Mouse (Mus musculus) heart, embryonic 15.5 days (tissue): ENCODE results near the gene Pck2. TPM values are rescaled to one million over a fixed set of nuclear protein-coding genes. Genes with fewer than 3 reads are reported as not detected.

Experiments used
- ATAC-seq: fragments of 200-750 bp; cut with Nextera tagmentation; replicated peaks from 2 replicates; pipeline ENCODE4 v1.8.0; 2017; ENCODE audit warnings: low read depth, moderate TSS enrichment; ENCODE audit not compliant: insufficient number of reproducible peaks, insufficient read depth, low FRiP score
- H3K27ac ChIP-seq: fragments of 300-500 bp; sonication (generic); 2 replicates; pipeline ENCODE4 v1.5.1; 2015; ENCODE audit warnings: mild to moderate bottlenecking, inconsistent platforms
- H3K27me3 ChIP-seq: fragments of 300-500 bp; sonication (generic); 2 replicates; pipeline ENCODE4 v1.6.1; 2015; ENCODE audit warnings: inconsistent platforms
- H3K36me3 ChIP-seq: fragments of 300-500 bp; sonication (generic); 2 replicates; pipeline ENCODE4 v1.6.1; 2015; ENCODE audit warnings: mild to moderate bottlenecking, inconsistent platforms
- H3K4me1 ChIP-seq: fragments of 300-500 bp; sonication (generic); replicated peaks from 2 replicates; pipeline ENCODE4 v1.6.1; 2015; ENCODE audit warnings: inconsistent platforms
- H3K4me2 ChIP-seq: fragments of 300-500 bp; sonication (generic); 2 replicates; pipeline ENCODE4 v1.6.1; 2015; ENCODE audit warnings: inconsistent platforms, mild to moderate bottlenecking, moderate library complexity
- H3K4me3 ChIP-seq: fragments of 300-500 bp; sonication (generic); 2 replicates; pipeline ENCODE4 v1.5.1; 2015; ENCODE audit warnings: mild to moderate bottlenecking, inconsistent platforms
- H3K9ac ChIP-seq: fragments of 300-500 bp; sonication (generic); 2 replicates; pipeline ENCODE4 v1.6.1; 2015; ENCODE audit warnings: mild to moderate bottlenecking, inconsistent platforms
- H3K9me3 ChIP-seq: fragments of 300-500 bp; sonication (generic); replicated peaks from 2 replicates; pipeline ENCODE4 v1.6.1; 2016; ENCODE audit warnings: inconsistent platforms
- WGBS: fragments of 180-500 bp; shearing (Covaris S2); methylation state at CpG from one replicate; pipeline ENCODE4 v1.1.7; 2015; ENCODE audit warnings: mixed read lengths; 5-methylcytosine and 5-hydroxymethylcytosine counted together
- polyA plus RNA-seq: library from polyadenylated mRNA; unstranded; fragments of >200 nt; fragmentation: Nextera tagmentation; extraction: Ambion mirVana; gene quantifications from 2 replicates; pipeline ENCODE4 v1.2.1, GENCODE M21; 2015

The Pck2 gene
- polyA plus RNA-seq, 1 experiment from 2014 or later = 34.2 TPM

DNA sequence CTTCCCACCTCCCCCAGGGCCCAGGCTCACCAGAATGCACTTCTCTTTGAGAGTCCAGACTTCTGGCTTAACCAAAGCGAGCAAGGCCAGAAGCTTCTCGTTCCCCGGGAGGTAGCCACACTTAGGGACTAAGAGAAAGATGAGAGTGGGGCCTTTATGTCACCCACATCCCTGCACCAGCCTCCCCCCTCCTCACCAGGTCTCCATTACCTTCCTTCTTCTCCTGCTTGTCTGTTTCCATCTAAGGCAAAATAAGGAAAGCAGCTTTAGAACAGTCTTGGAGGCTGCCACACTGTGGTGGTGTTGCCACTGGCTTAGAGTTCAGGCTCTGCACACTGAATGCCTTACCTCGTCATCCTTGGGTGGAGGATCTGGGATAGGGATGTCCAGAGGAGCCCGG, 49.2 kb downstream of the Pck2 start:
- no peaks in the 10 kb centered on the region for H3K27me3 ChIP-seq
- 86% methylated on average over 5 of the region's 5 CpGs for WGBS
- no peak for ATAC-seq
- H3K4me1 ChIP-seq = peaks cover 38% of the 10 kb centered on the region
- peaks cover 8% of the 10 kb centered on the region; the same call in 1 of the 2 replicates for H3K36me3 ChIP-seq
- H3K27ac ChIP-seq = no peak overlapping the region
- H3K9me3 ChIP-seq = no peaks in the 10 kb centered on the region
- no peak overlapping the region for H3K9ac ChIP-seq
- H3K4me2 ChIP-seq = no peak overlapping the region
- H3K4me3 ChIP-seq = 0 out of 2 replicates have a peak overlapping the region, but pooled peaks have one; percentile 85

DNA sequence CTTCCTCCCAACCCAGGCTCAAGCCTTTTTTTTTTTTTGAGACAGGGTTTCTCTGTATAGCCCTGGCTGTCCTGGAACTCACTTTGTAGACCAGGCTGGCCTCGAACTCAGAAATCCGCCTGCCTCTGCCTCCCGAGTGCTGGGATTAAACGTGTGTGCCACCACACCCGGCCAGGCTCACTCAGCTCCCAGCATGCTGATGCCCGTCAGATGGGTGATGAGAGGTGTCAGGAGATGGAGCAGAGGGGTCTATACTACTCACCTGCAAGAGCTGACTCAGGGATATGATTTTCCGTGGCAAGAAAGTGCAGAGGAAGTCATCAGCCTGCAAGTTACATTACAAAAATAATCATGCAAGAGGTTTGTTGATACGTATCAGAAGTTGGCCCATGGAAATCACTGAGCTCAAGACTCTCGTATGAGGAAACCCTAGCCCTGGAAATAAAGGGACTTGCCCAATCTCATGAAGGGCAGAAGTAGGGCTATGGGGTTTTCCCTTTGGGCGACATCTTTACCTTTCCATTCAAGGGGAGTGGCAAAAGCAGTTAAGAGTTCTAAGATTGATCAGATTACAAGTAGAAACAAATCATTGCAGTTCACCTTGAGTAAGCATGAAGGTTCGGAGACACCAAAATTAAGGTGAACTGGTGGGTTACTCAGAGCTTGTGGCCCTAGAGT, 49.8 kb downstream of the Pck2 start:
- peak overlapping the region; percentile 96 for H3K27ac ChIP-seq
- H3K36me3 ChIP-seq = peaks cover 14% of the 10 kb centered on the region; the same call in 1 of the 2 replicates
- no peaks in the 10 kb centered on the region for H3K9me3 ChIP-seq
- H3K4me3 ChIP-seq = peak overlapping the region; percentile 85
- H3K4me2 ChIP-seq = peak overlapping the region; percentile 92
- H3K9ac ChIP-seq = peak overlapping the region; percentile 61; the same call in 1 of the 2 replicates
- no peaks in the 10 kb centered on the region for H3K27me3 ChIP-seq
- no peak for ATAC-seq
- 77% methylated on average over 11 of the region's 11 CpGs for WGBS
- H3K4me1 ChIP-seq = peaks cover 33% of the 10 kb centered on the region

DNA sequence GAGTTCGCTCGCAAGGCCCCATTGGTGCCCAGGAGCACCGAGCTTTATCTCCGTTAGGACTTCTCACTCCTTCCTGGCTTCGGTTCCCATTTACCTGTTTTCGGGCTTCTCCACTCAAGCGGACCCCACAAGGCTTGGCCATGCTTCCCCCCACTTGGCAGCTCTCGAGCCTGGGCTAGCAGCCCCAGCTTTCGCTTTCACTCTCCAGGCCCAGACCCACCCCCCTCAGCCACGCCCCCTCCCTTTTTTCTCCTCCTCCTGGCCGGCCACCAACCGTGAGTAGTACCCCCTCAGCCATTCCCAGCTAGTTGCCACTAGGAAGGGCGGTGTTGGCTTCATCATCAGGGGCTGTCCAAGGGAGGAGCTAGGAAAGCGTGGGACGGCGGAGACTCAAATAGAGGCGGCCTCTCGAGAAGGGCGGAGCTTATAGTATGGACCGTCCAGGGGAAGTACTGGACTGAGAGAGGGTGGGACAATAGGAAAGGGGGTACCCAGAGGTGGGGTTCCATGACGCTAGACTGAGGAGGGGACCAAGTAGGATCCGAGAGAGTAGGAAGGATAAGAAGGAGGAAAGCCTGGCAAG, 50.8 kb downstream of the Pck2 start, which contains the start of gene Psme2:
Gene Psme2 (minus strand): TSS at position 366 of the 583 bp plus-strand sequence.
- Histone ChIP-seq H3K9me3 (no peaks in the 10 kb centered on the region), H3K4me1 (peaks cover 27% of the 10 kb centered on the region), H3K9ac (peak within 1 kb of the TSS; percentile 88), H3K4me3 (peak within 1 kb of the TSS; percentile 85), H3K36me3 (peaks cover 24% of the 10 kb centered on the region), H3K27me3 (no peaks in the 10 kb centered on the region), H3K27ac (peak within 1 kb of the TSS; percentile 96), H3K4me2 (peak within 1 kb of the TSS; percentile 92)
- ATAC-seq = peak; percentile 96
- WGBS = under 1% methylated on average over 22 of the region's 22 CpGs

DNA sequence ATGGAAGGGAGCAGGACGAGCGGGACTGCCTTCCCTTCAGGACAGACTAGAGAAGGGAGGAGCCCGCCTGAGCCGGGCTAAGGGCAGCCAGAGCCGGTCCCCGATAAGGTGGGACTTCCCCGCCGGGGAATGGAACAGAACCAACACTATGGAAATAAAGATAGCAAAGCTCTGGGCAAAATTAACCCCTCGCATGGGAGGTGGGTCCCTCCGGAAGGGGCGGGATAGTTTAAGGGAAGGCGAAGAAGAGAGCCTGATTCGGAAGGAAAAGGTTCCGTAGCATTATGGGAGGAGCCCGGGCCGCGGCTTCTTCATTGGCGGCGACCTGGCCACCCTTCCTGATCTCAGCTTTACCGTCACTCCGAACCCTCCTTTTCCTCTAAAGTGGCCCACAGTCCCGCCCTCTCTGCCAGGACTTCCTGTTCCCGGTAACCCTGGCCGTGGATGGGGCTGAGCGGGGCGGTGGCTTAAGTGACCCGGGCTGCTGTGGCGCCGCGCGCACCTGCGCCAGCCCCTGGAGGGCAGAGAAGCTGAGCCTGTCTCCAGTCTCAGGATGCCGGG, 51.3 kb downstream of the Pck2 start, which contains the start of gene Rnf31:
Gene Rnf31 (plus strand): TSS at position 378 of the 561 bp plus-strand sequence.
- WGBS = under 1% methylated on average over 33 of the region's 33 CpGs
- Histone ChIP-seq H3K4me2 (peak within 1 kb of the TSS; percentile 92), H3K4me1 (peaks cover 26% of the 10 kb centered on the region), H3K4me3 (peak within 1 kb of the TSS; percentile 85), H3K9me3 (no peaks in the 10 kb centered on the region), H3K9ac (peak within 1 kb of the TSS; percentile 88), H3K36me3 (peaks cover 29% of the 10 kb centered on the region), H3K27ac (peak within 1 kb of the TSS; percentile 96), H3K27me3 (no peaks in the 10 kb centered on the region)
- peak; percentile 89 for ATAC-seq

DNA sequence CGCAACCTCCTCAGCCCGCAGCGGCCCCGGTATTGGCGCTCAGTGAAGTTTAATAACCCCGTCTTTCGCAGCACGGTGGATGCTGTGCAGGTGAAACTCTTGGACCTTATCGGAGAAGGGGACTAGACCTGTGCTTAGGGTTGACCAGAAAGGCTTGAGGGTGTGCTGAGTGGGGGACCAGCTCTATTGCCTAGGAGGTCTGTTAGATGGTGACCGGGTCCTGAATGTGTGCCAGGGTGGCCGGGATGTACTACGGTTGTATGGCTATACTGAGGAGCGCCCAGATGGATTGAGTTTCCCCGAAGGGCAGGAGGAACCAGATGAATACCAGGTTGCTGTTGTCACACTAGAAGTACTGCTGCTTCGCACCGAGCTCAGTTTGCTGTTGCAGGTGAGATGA, 52.2 kb downstream of the Pck2 start:
- peak overlapping the region; percentile 85 for H3K4me3 ChIP-seq
- peak overlapping the region; percentile 92 for H3K4me2 ChIP-seq
- H3K4me1 ChIP-seq = peaks cover 26% of the 10 kb centered on the region
- H3K9me3 ChIP-seq = no peaks in the 10 kb centered on the region
- H3K27me3 ChIP-seq = no peaks in the 10 kb centered on the region
- peak overlapping the region; percentile 88 for H3K9ac ChIP-seq
- peaks cover 34% of the 10 kb centered on the region for H3K36me3 ChIP-seq
- peak overlapping the region; percentile 96 for H3K27ac ChIP-seq
- 2% methylated on average over 16 of the region's 16 CpGs for WGBS
- no peak for ATAC-seq

DNA sequence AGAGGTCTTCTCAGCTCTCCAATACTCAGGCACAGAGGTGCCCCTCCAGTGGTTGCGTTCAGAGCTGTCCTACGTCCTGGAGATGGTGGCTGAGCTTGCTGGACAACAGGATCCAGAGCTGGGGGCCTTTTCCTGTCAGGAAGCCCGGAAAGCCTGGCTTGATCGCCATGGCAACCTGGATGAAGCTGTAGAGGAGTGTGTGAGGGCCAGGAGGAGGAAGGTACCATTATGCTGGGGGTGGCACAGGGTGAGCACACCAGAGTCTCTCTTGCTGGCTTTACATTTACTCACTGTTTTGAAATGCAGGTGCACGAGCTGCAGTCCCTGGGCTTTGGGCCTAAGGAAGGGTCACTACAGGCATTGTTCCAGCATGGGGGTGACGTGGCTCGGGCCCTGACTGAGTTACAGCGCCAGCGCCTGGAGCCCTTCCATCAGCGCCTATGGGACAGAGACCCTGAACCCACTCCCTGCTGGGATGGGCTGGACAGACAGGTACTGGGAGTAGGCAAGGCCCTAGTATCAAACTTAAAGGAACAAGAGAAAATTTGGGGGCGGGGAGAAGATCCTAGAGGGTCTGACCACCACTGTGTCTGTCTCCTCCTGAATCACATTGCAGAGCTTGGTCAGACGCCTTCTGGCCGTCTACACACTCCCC, 56.1 kb downstream of the Pck2 start:
- H3K9me3 ChIP-seq = no peaks in the 10 kb centered on the region
- H3K4me1 ChIP-seq = peaks cover 16% of the 10 kb centered on the region
- no peak for ATAC-seq
- 76% methylated on average over 13 of the region's 13 CpGs for whole genome bisulfite sequencing
- H3K27ac ChIP-seq = 0 out of 2 replicates have a peak overlapping the region, but pooled peaks have one; percentile 4
- H3K9ac ChIP-seq = no peak overlapping the region
- H3K36me3 ChIP-seq = peaks cover 58% of the 10 kb centered on the region
- no peaks in the 10 kb centered on the region for H3K27me3 ChIP-seq
- no peak overlapping the region for H3K4me2 ChIP-seq
- H3K4me3 ChIP-seq = no peak overlapping the region

DNA sequence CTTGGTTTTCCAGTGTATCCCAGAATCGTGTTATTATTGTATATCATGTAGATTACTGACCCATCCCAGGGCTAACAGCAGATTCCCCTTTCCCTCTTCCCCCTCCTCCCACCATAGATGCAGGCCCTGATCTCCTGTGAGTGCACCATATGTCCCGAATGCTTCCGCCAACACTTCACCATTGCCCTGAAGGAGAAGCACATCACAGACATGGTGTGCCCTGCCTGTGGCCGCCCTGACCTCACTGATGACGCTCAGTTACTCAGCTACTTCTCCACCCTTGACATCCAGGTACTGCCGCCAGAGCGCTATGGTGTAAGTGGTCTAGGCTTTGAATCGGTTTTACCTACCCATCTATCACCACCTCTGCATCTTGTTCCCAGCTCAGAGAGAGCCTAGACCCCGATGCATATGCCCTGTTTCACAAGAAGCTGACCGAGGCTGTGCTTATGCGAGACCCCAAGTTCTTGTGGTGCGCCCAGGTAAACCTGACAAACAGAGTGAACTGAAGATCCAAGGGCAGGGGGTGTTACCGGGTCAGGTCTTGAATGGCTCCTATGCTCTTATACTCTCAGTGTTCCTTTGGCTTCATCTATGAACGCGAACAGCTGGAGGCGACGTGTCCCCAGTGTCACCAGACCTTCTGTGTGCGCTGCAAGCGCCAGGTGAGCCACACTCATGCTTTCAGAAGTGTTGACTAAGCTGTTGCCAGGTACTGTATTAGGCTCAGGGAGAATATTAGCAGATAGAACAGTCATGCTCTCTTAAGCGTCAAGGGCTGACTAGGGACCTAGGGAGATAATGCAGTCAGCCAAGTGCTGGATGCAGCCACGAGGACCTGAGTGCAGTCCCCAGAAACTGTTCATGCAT, 58.7 kb downstream of the Pck2 start:
- no peak overlapping the region for H3K27ac ChIP-seq
- no peaks in the 10 kb centered on the region for H3K9me3 ChIP-seq
- H3K4me3 ChIP-seq = no peak overlapping the region
- H3K36me3 ChIP-seq = peaks cover 80% of the 10 kb centered on the region
- no peak overlapping the region for H3K9ac ChIP-seq
- no peaks in the 10 kb centered on the region for H3K27me3 ChIP-seq
- ATAC-seq = no peak
- H3K4me2 ChIP-seq = no peak overlapping the region
- peaks cover 4% of the 10 kb centered on the region; the same call in 1 of the 2 replicates for H3K4me1 ChIP-seq
- 93% methylated on average over 21 of the region's 21 CpGs for WGBS

Other genes starting within 250 kb of the Pck2 start
- gene Dhrs4, start 61.5 kb upstream of the Pck2 start, polyA plus RNA-seq = 60.7 and 69.5 TPM in 2 replicates
- gene Carmil3, start 49.6 kb upstream of the Pck2 start, polyA plus RNA-seq = 1.1 and 1.8 TPM in 2 replicates
- gene Cpne6, start 29.8 kb upstream of the Pck2 start, polyA plus RNA-seq = 0.30 and 0.34 TPM in 2 replicates
- not detected in 2 replicates for gene Nrl, start 15.3 kb upstream of the Pck2 start, polyA plus RNA-seq
- gene Dcaf11, start 19.7 kb downstream of the Pck2 start, polyA plus RNA-seq = 66.2 and 70.2 TPM in 2 replicates
- 0.82 TPM in 1 of 2 replicates, not detected in the other for gene A730061H03Rik, start 20.1 kb downstream of the Pck2 start, polyA plus RNA-seq
- 80.5 and 81.7 TPM in 2 replicates for gene Fitm1, start 35.4 kb downstream of the Pck2 start, polyA plus RNA-seq
- 206 and 216 TPM in 2 replicates for gene Psme1, start 37.9 kb downstream of the Pck2 start, polyA plus RNA-seq
- gene Emc9, start 45.0 kb downstream of the Pck2 start, polyA plus RNA-seq = 21.2 and 21.6 TPM in 2 replicates
- gene Psme2, start 50.8 kb downstream of the Pck2 start, polyA plus RNA-seq = 203 and 215 TPM in 2 replicates
- gene Rnf31, start 51.4 kb downstream of the Pck2 start, polyA plus RNA-seq = 15.8 and 17.4 TPM in 2 replicates
- gene Irf9, start 63.3 kb downstream of the Pck2 start, polyA plus RNA-seq = 9.1 and 13.7 TPM in 2 replicates
- 6.9 and 7.1 TPM in 2 replicates for gene Rec8, start 77.8 kb downstream of the Pck2 start, polyA plus RNA-seq
- 45.0 and 66.7 TPM in 2 replicates for gene Ipo4, start 95.7 kb downstream of the Pck2 start, polyA plus RNA-seq
- gene Gm49378, start 97.6 kb downstream of the Pck2 start, polyA plus RNA-seq = 0.74 and 2.1 TPM in 2 replicates
- gene Tm9sf1, start 103.5 kb downstream of the Pck2 start, polyA plus RNA-seq = 76.8 and 91.2 TPM in 2 replicates
- 0.31 and 0.36 TPM in 2 replicates for gene Tssk4, start 109.9 kb downstream of the Pck2 start, polyA plus RNA-seq
- gene Mdp1, start 120.2 kb downstream of the Pck2 start, polyA plus RNA-seq = 84.5 and 90.0 TPM in 2 replicates
- gene Gmpr2, start 131.7 kb downstream of the Pck2 start, polyA plus RNA-seq = 36.0 and 42.3 TPM in 2 replicates
- gene Nedd8, start 131.9 kb downstream of the Pck2 start, polyA plus RNA-seq = 448 and 462 TPM in 2 replicates
- 26.1 and 29.2 TPM in 2 replicates for gene Tinf2, start 141.6 kb downstream of the Pck2 start, polyA plus RNA-seq
- 0.20 and 0.60 TPM in 2 replicates for gene Tgm1, start 173.7 kb downstream of the Pck2 start, polyA plus RNA-seq
- gene Rabggta, start 182.0 kb downstream of the Pck2 start, polyA plus RNA-seq = 20.7 and 23.8 TPM in 2 replicates
- 64.0 and 65.7 TPM in 2 replicates for gene Dhrs1, start 205.4 kb downstream of the Pck2 start, polyA plus RNA-seq
- 17.9 and 24.4 TPM in 2 replicates for gene Nop9, start 205.4 kb downstream of the Pck2 start, polyA plus RNA-seq
- 1.2 and 1.6 TPM in 2 replicates for gene Cideb, start 218.2 kb downstream of the Pck2 start, polyA plus RNA-seq
- 0.15 and 0.25 TPM in 2 replicates for gene Ltb4r2, start 221.2 kb downstream of the Pck2 start, polyA plus RNA-seq
- 0.65 and 0.66 TPM in 2 replicates for gene Ltb4r1, start 225.7 kb downstream of the Pck2 start, polyA plus RNA-seq
- gene Adcy4, start 243.8 kb downstream of the Pck2 start, polyA plus RNA-seq = 14.9 and 18.0 TPM in 2 replicates
- gene Ripk3, start 248.6 kb downstream of the Pck2 start, polyA plus RNA-seq = 12.6 and 20.7 TPM in 2 replicates